Mouse (Mus musculus) adrenal gland, postnatal 36 days (tissue): ENCODE measurements at regions not wholly inside any gene's neighbourhood (a gene's known extent, or its start where the extent isn't known, plus 50 kb on each side); places are given as distances from the start of the nearest gene placed in this dataset.

Experiments used
- DNase-seq, 2 experiments: peaks; one replicate each; pipeline ENCODE4 v3.0.0; 2021; ENCODE audit warnings: mixed read lengths in 1 of 2

DNA sequence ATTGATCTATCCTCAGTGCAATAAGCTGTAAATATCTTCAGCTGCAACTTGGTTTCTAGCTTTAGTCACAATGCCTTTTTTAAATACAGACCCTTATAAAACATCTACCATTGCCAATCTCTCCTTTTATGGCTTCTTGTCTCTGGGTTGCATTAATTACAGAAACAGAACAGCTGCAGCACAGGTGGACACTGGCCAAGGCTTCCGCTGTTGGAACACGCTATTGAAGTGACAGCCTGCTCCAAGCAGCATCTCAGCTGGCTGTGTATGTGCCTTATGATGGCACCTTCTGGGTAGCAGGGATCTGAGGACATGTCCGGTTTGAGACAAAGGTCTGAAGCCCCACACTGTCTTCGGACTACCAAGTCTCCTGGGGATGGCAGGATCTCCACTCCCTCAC is 207.1 kb upstream of the Plpp4 start:
- no peak for DNase-seq

DNA sequence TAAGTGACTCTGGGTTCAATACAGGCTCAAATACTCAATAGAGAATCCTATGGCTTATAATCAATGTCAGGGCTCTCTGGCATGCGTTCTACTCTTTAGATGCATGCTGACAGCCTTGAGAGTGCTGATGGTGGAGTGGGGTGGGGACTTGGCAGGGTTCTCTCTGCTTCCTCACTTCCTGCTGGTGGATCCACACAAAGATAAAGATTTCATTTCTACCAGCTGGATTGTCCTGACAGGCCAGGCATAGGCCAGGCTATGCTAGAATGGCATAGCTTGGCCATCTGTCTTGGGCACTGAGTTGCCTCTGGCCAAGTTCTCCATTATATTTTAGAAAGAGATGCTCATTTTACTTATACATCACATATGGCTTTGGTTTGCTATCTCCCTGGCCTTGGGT is 206.2 kb upstream of the Plpp4 start:
- DNase-seq = no peak

DNA sequence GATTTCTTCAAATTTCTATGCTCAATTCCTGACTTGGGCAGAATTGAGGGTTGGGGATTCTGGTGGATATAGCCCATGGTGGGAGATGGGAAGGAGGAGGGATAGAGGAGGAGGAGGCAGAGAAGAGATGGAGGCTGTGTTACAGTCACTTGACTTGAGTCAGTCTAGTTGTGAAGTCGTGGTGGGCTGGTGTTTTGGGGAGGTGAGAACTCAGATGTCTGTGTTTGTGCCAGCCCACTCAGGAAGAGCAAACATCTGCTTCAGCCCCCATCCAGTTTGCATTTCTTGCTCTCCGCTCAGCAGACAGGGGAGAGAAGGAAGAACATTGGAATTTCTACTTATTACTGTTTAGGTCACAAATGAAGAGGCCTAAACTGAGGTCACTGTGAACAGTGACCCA is 189.9 kb upstream of the Plpp4 start:
- DNase-seq = no peak

DNA sequence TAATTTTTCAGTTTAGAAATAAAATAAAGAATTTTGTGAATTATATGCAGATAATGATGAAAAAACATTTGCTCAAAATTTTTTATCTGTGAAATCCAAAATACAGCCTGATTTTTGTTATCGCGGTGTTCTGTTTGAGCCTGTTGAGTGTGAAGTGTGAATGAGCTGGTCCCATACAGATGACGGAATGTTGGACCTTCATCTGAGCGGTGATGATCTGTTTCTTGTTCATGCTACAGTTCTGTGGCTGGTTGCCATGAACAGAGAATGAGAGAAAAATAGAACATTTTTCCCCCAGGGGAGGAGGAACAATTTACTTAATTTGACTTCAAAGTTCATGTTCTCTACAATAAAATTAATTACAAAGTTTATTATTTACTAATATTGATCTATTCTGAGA is 188.7 kb upstream of the Plpp4 start:
- no peak for DNase-seq

DNA sequence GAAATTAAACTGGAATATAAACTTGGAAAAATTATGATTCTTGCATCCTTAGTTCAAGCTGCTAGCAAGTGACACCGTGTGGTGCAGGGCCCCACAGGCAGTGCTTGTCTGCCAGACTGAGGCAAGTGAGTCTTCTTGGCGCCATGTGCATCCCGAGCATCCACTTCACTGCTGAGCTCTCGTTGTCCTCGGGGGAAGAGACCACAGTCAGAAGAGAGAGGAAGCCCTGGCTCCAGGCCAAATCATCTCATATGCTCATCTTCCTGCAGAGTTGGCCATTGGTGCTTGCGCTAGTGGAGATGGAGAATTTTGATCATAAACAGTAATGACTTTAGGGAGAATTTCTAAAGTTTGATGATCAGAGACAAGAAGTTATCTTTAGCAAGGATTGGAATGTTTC is 177.0 kb upstream of the Plpp4 start:
- DNase-seq = no peak

DNA sequence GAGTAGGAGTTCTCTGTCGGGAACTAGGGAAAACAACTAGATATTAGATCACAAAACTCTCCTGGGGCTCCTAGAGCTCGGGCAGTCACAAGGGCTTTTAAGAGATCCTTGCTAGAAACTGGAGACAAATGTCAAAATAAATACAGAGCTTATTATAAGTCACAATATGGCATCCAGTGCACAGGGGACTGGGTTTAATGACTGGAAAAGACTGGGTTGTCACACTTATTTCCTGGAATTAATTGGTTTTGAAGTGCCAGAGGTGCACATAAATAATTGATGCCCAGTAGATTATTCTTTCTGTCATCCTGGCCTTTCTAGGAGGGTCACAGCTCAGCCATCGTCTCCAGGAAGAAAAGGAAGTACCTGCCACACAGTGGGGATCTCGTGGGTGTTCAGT is 165.4 kb upstream of the Plpp4 start:
- no peak for DNase-seq

DNA sequence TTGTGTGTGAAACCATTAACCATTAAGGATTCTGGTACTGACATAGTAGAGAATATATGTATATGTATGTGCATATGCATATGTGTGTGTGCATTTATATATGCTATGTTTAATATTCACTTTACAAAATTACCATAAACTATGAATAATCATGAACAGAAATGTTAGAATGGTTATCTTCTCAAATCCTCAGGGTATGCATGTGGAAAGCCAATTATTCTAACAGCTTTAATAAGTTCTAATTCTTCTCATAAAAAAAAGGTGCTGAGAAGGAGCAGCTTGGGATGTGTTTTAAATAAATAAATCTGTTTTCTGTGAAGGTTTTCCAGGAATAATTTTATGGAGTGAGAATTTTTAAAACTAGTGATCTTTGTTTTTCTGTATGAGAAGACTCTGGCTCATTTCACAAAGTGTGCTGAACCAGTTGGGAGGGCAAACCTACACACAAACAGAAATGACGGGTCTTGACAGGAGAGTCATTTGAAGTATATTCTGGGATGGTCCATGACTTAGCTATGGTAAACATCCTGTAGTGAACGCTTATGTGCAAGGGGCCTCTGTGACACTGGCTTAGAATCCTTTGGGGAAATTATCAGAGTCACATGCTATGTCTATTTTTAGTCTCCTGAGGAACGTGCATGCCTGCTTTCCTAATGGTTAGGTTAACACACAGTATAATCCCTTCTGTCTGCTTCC is 160.3 kb upstream of the Plpp4 start:
- DNase-seq = no peak

DNA sequence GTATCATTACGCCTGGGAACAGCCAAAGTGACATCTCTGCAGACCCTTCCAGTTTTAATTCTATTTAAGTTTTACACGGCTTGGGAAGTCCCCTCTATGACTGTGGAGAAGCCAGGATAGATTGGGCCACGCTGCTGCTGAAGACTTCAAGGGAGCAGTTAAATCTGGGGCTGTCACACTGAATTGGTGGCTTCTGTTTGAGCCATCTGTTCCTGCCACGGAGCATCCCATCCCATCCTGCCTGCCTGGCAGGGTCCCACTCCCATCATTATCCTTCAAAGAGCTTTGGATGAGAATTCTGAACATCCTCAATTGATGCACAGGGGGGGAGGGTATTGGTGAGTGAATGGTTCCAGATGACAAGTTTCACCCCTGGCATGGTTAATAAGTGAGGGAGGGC is 154.4 kb upstream of the Plpp4 start:
- no peak for DNase-seq

DNA sequence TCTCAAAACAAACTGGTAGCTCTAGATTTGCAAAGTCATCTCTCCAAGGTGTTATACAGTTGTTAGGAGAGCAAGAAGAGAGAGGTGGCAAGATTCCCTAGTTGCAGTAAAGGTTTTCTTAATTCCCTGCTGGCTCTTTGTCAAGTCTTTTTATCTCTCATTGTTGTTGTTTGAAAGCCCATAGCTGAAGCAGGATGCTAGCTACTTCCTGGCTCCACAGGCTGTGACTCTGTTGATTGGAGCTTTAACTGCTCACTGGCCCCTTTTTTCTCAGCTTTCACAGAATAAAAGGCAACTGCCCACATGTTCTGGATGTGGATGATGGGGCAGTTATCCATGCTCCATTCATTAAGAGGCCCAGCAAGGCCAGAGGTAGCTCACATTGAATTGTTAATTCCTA is 122.7 kb upstream of the Plpp4 start:
- no peak for DNase-seq

DNA sequence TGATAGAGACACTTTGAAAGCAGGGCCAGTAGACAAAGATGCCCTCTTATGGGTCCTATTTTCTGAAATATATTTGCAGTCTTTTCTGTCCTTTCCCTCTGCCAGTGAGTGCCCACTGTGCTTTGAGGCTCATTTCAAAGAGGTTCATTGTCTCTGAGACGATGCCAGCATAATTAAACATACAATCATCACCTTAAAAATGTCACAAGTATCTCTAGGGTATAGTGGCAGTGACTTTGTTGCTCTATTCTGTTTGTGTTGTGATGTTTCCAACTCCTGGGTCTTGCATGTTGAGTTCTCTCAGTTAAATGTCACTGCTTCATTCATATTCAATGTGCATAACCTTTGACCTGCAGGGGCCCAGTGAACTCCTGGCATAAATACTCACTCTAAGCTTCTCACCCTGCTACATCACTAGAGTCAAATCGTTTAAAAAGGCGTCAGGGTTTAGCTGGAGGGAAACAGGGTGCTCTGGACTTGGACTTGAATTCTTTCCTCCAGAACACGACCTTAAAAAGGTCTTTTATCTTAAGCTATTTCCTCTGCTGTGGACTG is 122.1 kb upstream of the Plpp4 start:
- DNase-seq = no peak

DNA sequence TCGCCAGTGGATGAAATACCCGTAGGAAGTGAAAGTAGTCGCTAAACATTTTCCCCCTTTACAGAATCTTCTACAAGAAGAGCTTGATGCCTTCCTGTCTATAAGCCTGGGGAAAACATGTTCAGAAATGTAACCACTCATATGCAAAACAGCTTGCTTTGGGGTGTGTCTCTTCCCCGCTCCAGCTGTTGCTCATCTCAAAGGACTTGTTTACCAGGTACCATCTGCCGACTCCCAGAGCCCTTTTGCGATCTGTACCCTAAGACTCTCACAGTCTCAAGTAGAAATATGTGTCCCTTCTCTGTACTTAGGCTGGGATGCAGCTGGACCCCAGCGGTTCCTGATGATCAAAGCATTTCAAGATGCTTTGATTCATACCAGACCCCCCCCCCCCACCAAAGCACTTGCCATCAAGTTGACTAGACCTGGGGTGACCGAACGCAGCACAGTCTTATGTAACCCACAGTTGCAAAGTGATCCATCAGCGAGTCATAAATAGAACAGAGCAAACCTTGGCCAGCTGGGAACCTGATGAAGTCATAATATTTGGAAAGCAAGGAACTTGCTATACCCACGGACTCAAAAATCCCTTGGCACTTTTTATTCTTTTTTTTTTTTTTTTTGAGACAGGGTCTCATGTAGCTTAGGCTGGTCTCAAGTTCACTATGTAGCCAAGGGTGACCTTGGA is 119.4 kb upstream of the Plpp4 start:
- no peak for DNase-seq

DNA sequence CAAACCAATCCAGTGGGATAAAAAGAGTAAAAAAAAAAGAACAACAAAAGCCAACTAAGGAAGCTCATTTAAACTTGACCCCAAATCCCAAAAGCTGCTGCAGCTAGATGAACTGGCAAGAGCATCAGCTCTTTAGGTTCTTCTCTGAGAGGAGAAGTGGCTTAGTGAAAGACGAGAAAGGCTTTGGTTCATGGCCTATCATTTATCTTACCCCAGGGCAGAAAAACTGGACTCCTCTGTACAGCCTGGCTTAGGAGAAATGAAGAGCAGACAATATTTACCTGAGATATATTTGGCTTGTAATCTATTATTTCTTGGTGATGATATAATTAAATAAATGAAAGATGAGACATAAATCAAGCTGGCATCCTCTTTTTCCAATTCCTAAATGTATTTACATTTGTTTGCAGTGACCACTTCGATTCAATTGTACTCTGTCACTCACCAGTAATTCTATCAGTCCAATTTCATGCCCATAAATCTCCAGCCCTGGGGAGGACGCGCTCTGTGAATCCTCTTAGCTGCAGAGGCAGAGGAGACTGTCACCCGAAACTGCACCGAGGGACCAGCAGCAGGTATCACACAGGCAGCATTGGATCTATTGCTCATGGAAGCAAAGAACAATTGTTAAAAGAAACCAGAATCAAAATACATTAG is 114.8 kb upstream of the Plpp4 start:
- no peak for DNase-seq

DNA sequence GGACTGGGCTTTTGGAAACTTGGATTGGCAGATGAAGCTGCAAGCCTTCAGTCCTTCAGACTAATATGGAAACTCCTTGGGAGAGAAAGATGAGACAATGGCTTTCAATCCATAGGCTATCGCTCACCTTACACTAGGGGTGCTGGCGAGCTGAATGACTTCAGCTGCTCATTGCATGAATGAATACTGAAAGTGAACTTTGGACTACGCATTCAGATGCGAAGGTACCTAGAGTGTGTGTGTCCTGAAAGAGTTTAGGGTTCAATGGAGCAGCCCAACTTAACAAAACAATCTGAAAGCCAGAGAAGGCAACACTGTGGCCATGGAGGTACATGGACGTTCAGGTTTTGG is 114.3 kb upstream of the Plpp4 start:
- no peak for DNase-seq

DNA sequence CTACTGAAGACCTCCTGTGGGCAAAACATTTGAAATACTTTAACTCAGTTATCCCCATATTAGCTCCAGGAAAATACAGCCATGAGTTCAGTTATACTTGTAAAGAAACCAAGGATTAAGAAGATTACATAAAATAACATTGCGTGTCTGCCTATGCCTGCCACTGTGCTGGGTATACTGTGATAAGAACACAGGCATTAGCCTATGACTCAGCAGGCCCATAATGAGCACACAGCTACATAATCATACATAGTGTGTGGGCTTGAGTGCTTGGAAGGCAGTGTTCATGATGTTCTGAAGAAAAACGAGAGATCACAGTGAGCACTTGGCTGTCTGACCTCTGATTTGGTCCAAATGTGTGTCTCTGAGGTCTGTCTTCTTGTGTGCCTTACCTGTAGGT is 101.3 kb upstream of the Plpp4 start:
- no peak for DNase-seq

DNA sequence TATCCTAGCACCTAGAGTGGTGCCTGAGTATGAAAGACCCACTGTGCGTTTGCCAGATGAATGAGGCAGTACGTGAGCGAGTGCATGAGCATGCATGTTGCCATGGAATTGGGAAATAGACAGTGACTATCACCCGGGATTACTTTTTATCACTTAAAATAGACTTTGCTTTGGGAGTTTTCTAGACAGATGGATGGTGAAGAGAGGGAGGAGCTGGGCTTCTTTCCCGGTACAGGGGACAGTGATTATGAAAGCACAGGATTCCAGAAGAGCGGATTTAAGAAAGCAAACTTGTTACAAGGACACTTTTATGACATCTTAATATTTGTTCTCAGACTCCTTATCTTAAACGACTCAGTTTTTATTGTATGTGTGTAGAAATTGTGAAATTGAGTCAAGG is 86.9 kb upstream of the Plpp4 start:
- no peak for DNase-seq

DNA sequence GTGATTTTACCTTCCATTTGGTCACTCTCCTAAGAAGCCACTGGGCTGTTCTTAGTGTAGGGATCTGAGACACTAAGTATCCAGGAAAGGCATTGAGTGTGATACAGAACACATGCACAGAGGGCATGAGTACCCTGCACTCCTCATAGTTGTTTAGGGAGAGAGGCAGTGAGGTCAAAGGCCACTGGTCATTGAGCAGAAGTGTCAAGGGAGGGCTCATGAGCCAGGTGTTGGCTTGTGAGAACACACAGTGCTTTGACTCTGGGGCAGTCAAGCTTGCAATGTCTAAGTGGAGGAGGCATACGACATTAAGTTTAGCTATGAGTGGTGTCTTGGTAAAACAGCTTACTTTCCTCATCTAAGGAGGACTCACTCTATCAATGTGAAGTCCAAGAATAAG is 65.9 kb upstream of the Plpp4 start:
- no peak for DNase-seq

DNA sequence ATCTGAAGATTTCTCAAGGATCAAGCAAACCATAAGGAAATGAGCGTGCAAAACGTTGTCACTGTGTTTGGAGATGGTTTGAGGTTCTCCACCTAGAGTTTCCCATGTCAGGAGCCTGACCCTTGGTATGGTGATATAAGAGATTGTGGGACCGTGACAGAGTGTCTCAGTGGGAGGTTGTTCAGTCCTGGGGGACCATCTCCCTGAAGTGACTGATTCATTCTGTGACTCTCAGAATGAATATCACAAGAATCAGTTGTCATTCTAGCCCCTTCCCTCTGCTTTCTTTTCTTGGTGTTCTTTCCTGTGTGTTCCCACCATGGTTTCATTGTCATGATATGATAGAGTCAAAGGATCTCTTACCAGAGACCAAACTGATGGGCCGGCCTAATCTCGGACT is 49.8 kb upstream of the Plpp4 start:
- no peak for DNase-seq
